Mouse (Mus musculus): ENCODE results near the gene Rin3. TPM values are rescaled to one million over a fixed set of nuclear protein-coding genes. Genes with fewer than 3 reads are reported as not detected.

Rin3 gene
- total and polyA plus RNA-seq, 2 experiments from 2014 or later: 1.6 to 3.7 TPM

GRCm38 (mm10) chr12:102292501-102293215, 9.8 kb downstream of the Rin3 start:
- Histone ChIP-seq H3K4me3 (ENCODE audit: low read depth, low read length) (no peak overlapping the region), H3K9me3 (ENCODE audit: low read length) (no peaks in the 10 kb centered on the region), H3K36me3 (ENCODE audit: insufficient read depth, low read length) (no peaks in the 10 kb centered on the region), H3K27me3 (ENCODE audit: insufficient read depth, low read length) (no peaks in the 10 kb centered on the region), H3K4me2 (ENCODE audit: low read depth, low read length, poor library complexity, severe bottlenecking) (no peak overlapping the region), H3K9ac (replicated peaks; ENCODE audit: low read length, poor library complexity, severe bottlenecking) (no peak overlapping the region), H3K4me1 (ENCODE audit: insufficient read depth, low read length) (no peaks in the 10 kb centered on the region), H3K27ac (ENCODE audit: low read depth, low read length) (no peak overlapping the region)
- DNase-seq (ENCODE audit: low spot score): no peak
- 83% methylated on average over 7 of the region's 7 CpGs for WGBS
- TF ChIP-seq CTCF (IDR thresholded peaks at IDR 0.05): no peak
- ATAC-seq (ENCODE audit: low FRiP score): no peak

GRCm38 (mm10) chr12:102294634-102295033, 11.8 kb downstream of the Rin3 start:
- H3K4me3 ChIP-seq (ENCODE audit: low read depth, low read length): no peak overlapping the region
- no peaks in the 10 kb centered on the region for H3K36me3 ChIP-seq (ENCODE audit: insufficient read depth, low read length)
- 72% methylated on average over 5 of the region's 5 CpGs for WGBS
- no peak for ATAC-seq (ENCODE audit: low FRiP score)
- no peak for TF ChIP-seq CTCF (IDR thresholded peaks at IDR 0.05)
- H3K9ac ChIP-seq (replicated peaks; ENCODE audit: low read length, poor library complexity, severe bottlenecking): no peak overlapping the region
- no peak overlapping the region for H3K4me2 ChIP-seq (ENCODE audit: low read depth, low read length, poor library complexity, severe bottlenecking)
- no peak overlapping the region for H3K27ac ChIP-seq (ENCODE audit: low read depth, low read length)
- H3K9me3 ChIP-seq (ENCODE audit: low read length): no peaks in the 10 kb centered on the region
- no peaks in the 10 kb centered on the region for H3K4me1 ChIP-seq (ENCODE audit: insufficient read depth, low read length)
- H3K27me3 ChIP-seq (ENCODE audit: insufficient read depth, low read length): no peaks in the 10 kb centered on the region
- DNase-seq (ENCODE audit: low spot score): no peak

- no peak overlapping the region for H3K27ac ChIP-seq (ENCODE audit: low read depth, low read length)
- peak; percentile 56 for DNase-seq (ENCODE audit: low spot score)
- no peak for TF ChIP-seq CTCF (IDR thresholded peaks at IDR 0.05)
- no peaks in the 10 kb centered on the region for H3K27me3 ChIP-seq (ENCODE audit: insufficient read depth, low read length)
- no peaks in the 10 kb centered on the region for H3K4me1 ChIP-seq (ENCODE audit: insufficient read depth, low read length)
- no peaks in the 10 kb centered on the region for H3K9me3 ChIP-seq (ENCODE audit: low read length)
- no peak for ATAC-seq (ENCODE audit: low FRiP score)
- no peak overlapping the region for H3K4me2 ChIP-seq (ENCODE audit: low read depth, low read length, poor library complexity, severe bottlenecking)
- no peak overlapping the region for H3K9ac ChIP-seq (replicated peaks; ENCODE audit: low read length, poor library complexity, severe bottlenecking)
- 75% methylated on average over 7 of the region's 7 CpGs for WGBS
- no peaks in the 10 kb centered on the region for H3K36me3 ChIP-seq (ENCODE audit: insufficient read depth, low read length)
- no peak overlapping the region for H3K4me3 ChIP-seq (ENCODE audit: low read depth, low read length)
Observed at GRCm38 (mm10) chr12:102295230-102295629, 12.4 kb downstream of the Rin3 start.

GRCm38 (mm10) chr12:102295662-102296061, 12.8 kb downstream of the Rin3 start:
- H3K36me3 ChIP-seq (ENCODE audit: insufficient read depth, low read length): no peaks in the 10 kb centered on the region
- no peak overlapping the region for H3K4me3 ChIP-seq (ENCODE audit: low read depth, low read length)
- 87% methylated on average over 8 of the region's 8 CpGs for WGBS
- TF ChIP-seq CTCF (IDR thresholded peaks at IDR 0.05): no peak
- H3K4me2 ChIP-seq (ENCODE audit: low read depth, low read length, poor library complexity, severe bottlenecking): no peak overlapping the region
- no peak overlapping the region for H3K27ac ChIP-seq (ENCODE audit: low read depth, low read length)
- no peaks in the 10 kb centered on the region for H3K9me3 ChIP-seq (ENCODE audit: low read length)
- no peaks in the 10 kb centered on the region for H3K27me3 ChIP-seq (ENCODE audit: insufficient read depth, low read length)
- DNase-seq (ENCODE audit: low spot score) (no peak), ATAC-seq (ENCODE audit: low FRiP score) (no peak)
- no peak overlapping the region for H3K9ac ChIP-seq (replicated peaks; ENCODE audit: low read length, poor library complexity, severe bottlenecking)
- H3K4me1 ChIP-seq (ENCODE audit: insufficient read depth, low read length): no peaks in the 10 kb centered on the region

GRCm38 (mm10) chr12:102296361-102296760, 13.5 kb downstream of the Rin3 start:
- Histone ChIP-seq H3K27me3 (ENCODE audit: insufficient read depth, low read length) (no peaks in the 10 kb centered on the region), H3K4me3 (ENCODE audit: low read depth, low read length) (no peak overlapping the region), H3K27ac (ENCODE audit: low read depth, low read length) (no peak overlapping the region), H3K9me3 (ENCODE audit: low read length) (no peaks in the 10 kb centered on the region), H3K9ac (replicated peaks; ENCODE audit: low read length, poor library complexity, severe bottlenecking) (no peak overlapping the region), H3K4me2 (ENCODE audit: low read depth, low read length, poor library complexity, severe bottlenecking) (no peak overlapping the region), H3K4me1 (ENCODE audit: insufficient read depth, low read length) (no peaks in the 10 kb centered on the region), H3K36me3 (ENCODE audit: insufficient read depth, low read length) (no peaks in the 10 kb centered on the region)
- TF ChIP-seq CTCF (IDR thresholded peaks at IDR 0.05): no peak
- WGBS: 87% methylated on average over 1 of the region's 1 CpGs
- DNase-seq (ENCODE audit: low spot score): no peak
- no peak for ATAC-seq (ENCODE audit: low FRiP score)

- H3K27ac ChIP-seq (ENCODE audit: low read depth, low read length): no peak overlapping the region
- DNase-seq (ENCODE audit: low spot score) (no peak), ATAC-seq (ENCODE audit: low FRiP score) (no peak)
- H3K4me2 ChIP-seq (ENCODE audit: low read depth, low read length, poor library complexity, severe bottlenecking): no peak overlapping the region
- no peak for TF ChIP-seq CTCF (IDR thresholded peaks at IDR 0.05)
- H3K4me1 ChIP-seq (ENCODE audit: insufficient read depth, low read length): no peaks in the 10 kb centered on the region
- H3K9me3 ChIP-seq (ENCODE audit: low read length): no peaks in the 10 kb centered on the region
- WGBS: 85% methylated on average over 4 of the region's 4 CpGs
- no peaks in the 10 kb centered on the region for H3K27me3 ChIP-seq (ENCODE audit: insufficient read depth, low read length)
- H3K4me3 ChIP-seq (ENCODE audit: low read depth, low read length): no peak overlapping the region
- H3K36me3 ChIP-seq (ENCODE audit: insufficient read depth, low read length): no peaks in the 10 kb centered on the region
- no peak overlapping the region for H3K9ac ChIP-seq (replicated peaks; ENCODE audit: low read length, poor library complexity, severe bottlenecking)
Observed at GRCm38 (mm10) chr12:102296967-102297366, 14.1 kb downstream of the Rin3 start.
